Comparison of ENCODE assay signal across 11 mouse cellular contexts in the genomic region with DNA sequence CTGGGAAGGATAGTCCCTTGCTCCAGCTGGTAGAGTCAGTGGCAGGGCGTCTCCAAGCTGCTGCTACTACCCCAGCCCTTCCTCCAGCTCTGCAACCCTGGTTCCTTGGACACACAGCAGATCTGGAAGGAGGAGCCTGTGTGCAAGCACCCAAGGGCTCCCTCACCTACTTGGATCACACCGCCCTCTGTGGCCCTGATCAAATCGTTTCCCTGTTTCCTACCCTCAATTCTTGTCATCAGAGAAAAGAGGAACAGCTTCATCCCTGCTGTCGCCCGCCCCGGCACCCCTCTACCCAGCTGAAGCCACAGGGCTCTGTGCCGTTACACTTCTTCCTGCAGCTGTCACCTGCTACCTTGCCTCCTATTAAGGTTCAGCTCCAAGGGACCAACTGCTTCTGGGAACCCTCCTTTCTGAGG. TPM values are rescaled to one million over a fixed set of nuclear protein-coding genes. Genes with fewer than 3 reads are reported as not detected.
DNase-seq lines count a peak whose midpoint lies in the region; TF ChIP-seq lines count a peak whose summit lies in the region.
"Had no signal": no experiment of that assay in that cellular context is flagged by ENCODE, and none has a peak within 500 bp of the region (broad histone marks: within the 10 kb centered on the region; RNA-seq: fewer than 3 reads in every experiment).

No protein-coding gene starts in this region.

- H3K27ac ChIP-seq in bone marrow, adult 2 months (ENCODE audit: control insufficient read depth, insufficient read depth, low read depth, low read length, poor library complexity) = peak overlapping the region; percentile 73

- no peak for TF ChIP-seq CTCF in bone marrow, adult 2 months (IDR thresholded peaks at IDR 0.05; ENCODE audit: control insufficient read depth, insufficient read depth, low read length)

- TF ChIP-seq POLR2A in bone marrow, adult 2 months (IDR thresholded peaks at IDR 0.05; ENCODE audit: borderline replicate concordance, control insufficient read depth, low read depth, low read length) = no peak

- peak; percentile 41 for DNase-seq in adrenal gland, adult 8-10 months
- DNase-seq in adrenal gland, adult 18-20 months (ENCODE audit: low spot score in 2 of 2) = no peak
- peak; percentile 81 for DNase-seq in 416B (ENCODE audit: low read depth)
- peak; percentile 50 for DNase-seq in naive thymus-derived CD4-positive, alpha-beta T cell, adult 2 months (ENCODE audit: low read depth)
- DNase-seq in kidney, adult 9 months = no peak
- no peak for DNase-seq in right cerebral cortex, postnatal 25 days
- no peak for DNase-seq in left cerebral cortex, adult 9 months (ENCODE audit: low spot score in 2 of 2)
- DNase-seq: embryo, embryonic 11 days; heart, postnatal 36 days; kidney, postnatal 25 days had no signal

- peaks cover 23% of the 10 kb centered on the region for H3K4me1 ChIP-seq in bone marrow, adult 2 months (ENCODE audit: control insufficient read depth, insufficient read depth, low read length)

- H3K4me3 ChIP-seq in bone marrow, adult 2 months (replicated peaks; ENCODE audit: control insufficient read depth, low read depth, low read length) = no peak overlapping the region

- WGBS in bone marrow, adult 2 months = 8% methylated on average over 7 of the region's 7 CpGs

RNA-seq across cellular contexts. Expression of gene Zc3h12a, which starts 9.7 kb away (rescaled TPM):
- total RNA-seq in adrenal gland, adult 8-10 months (2022) = 10 to 100 TPM in 1 of 4 experiments, 1 to 10 TPM in 3; 7.2 to 10.2 (median 8.1) TPM
- total RNA-seq in adrenal gland, adult 18-20 months (2021) = 1 to 10 TPM; 4.1 to 6.5 TPM
- polyA plus RNA-seq in bone marrow, adult 2 months (2011; ENCODE audit: insufficient read depth, insufficient read length, low replicate concordance, missing spikeins) = 3.6 and 12.5 TPM in 2 replicates

RNA-seq across cellular contexts. Expression of gene Meaf6, which starts 33.0 kb away (rescaled TPM):
- 10 to 100 TPM; 24.8 to 35.4 (median 32.6) TPM for total RNA-seq in adrenal gland, adult 8-10 months (2022)
- total RNA-seq in adrenal gland, adult 18-20 months (2021) = 10 to 100 TPM; 24.0 to 29.2 TPM
- 25.1 and 39.9 TPM in 2 replicates for polyA plus RNA-seq in bone marrow, adult 2 months (2011; ENCODE audit: insufficient read depth, insufficient read length, low replicate concordance, missing spikeins)

RNA-seq across cellular contexts. Expression of gene Snip1, which starts 51.4 kb away (rescaled TPM):
- 10 to 100 TPM; 17.2 to 20.1 (median 19.5) TPM for total RNA-seq in adrenal gland, adult 8-10 months (2022)
- total RNA-seq in adrenal gland, adult 18-20 months (2021) = 10 to 100 TPM; 16.9 to 20.7 TPM
- polyA plus RNA-seq in bone marrow, adult 2 months (2011; ENCODE audit: insufficient read depth, insufficient read length, low replicate concordance, missing spikeins) = 9.4 and 15.8 TPM in 2 replicates

RNA-seq across cellular contexts. Expression of gene Dnali1, which starts 52.4 kb away (rescaled TPM):
- total RNA-seq in adrenal gland, adult 8-10 months (2022) = under 1 TPM in 2 of 4 experiments, not detected in 2; 0.13 to 0.14 TPM
- not detected for total RNA-seq in adrenal gland, adult 18-20 months (2021)
- not detected in 2 replicates for polyA plus RNA-seq in bone marrow, adult 2 months (2011; ENCODE audit: insufficient read depth, insufficient read length, low replicate concordance, missing spikeins)
- total RNA-seq: heart, postnatal 36 days had no signal

Comparison
In these comparisons a context has a peak if more than half of its experiments do, and no peak if none do; other contexts are left out.
1. DNase-seq: peak in adrenal gland, adult 8-10 months (single experiment), 416B (single experiment) and naive thymus-derived CD4-positive, alpha-beta T cell, adult 2 months (single experiment); none in adrenal gland, adult 18-20 months (0 of 2), kidney, adult 9 months (single experiment), right cerebral cortex, postnatal 25 days (single experiment) and left cerebral cortex, adult 9 months (0 of 2).